ENCODE assay signal across 8 mouse cellular contexts in genomic region chr19:5085145-5085863, GRCm38 (mm10). TPM values are rescaled to one million over a fixed set of nuclear protein-coding genes. Genes with fewer than 3 reads are reported as not detected.
DNase-seq lines count a peak whose midpoint lies in the region; ATAC-seq and TF ChIP-seq lines count a peak whose summit lies in the region.

Gene Tmem151a, minus strand, starts transcription at chr19:5085531.

- peak; percentile 56 for DNase-seq in adrenal gland, adult 18-20 months (ENCODE audit: low spot score in 2 of 2)
- no peak for DNase-seq in adrenal gland, adult 8-10 months
- no peak for DNase-seq in ES-E14 (ENCODE audit: low read depth, low spot score)
- DNase-seq in embryonic facial prominence, embryonic 11.5 days (ENCODE audit: low spot score), result no peak
- peak; percentile 60 for DNase-seq in hindbrain, postnatal 0 days (ENCODE audit: low spot score)
- DNase-seq in left cerebral cortex, postnatal 25 days (ENCODE audit: low spot score in 2 of 2), result peak in 1 of 2 experiments; percentile 58
- no peak for DNase-seq in embryo, embryonic 10.5 days (ENCODE audit: low spot score)

- TF ChIP-seq CTCF in hindbrain, postnatal 0 days (IDR thresholded peaks at IDR 0.05; ENCODE audit: low read depth), result no peak

- peak within 1 kb of the TSS; percentile 74 for H3K9ac ChIP-seq in ES-E14 (ENCODE audit: insufficient read depth, low read depth, low read length, poor library complexity, severe bottlenecking)
- no peak within 1 kb of the TSS; the same call in 1 of the 2 replicates for H3K9ac ChIP-seq in embryonic facial prominence, embryonic 11.5 days (replicated peaks; ENCODE audit: low read length)
- H3K9ac ChIP-seq in hindbrain, postnatal 0 days (replicated peaks; ENCODE audit: low read length), result peak within 1 kb of the TSS; percentile 86
- H3K9ac ChIP-seq in midbrain, embryonic 16.5 days (ENCODE audit: low read depth, low read length), result peak within 1 kb of the TSS; percentile 87

- peak within 1 kb of the TSS; percentile 83 for H3K4me2 ChIP-seq in embryonic facial prominence, embryonic 11.5 days (ENCODE audit: low read depth, low read length)
- peak within 1 kb of the TSS; percentile 67 for H3K4me2 ChIP-seq in hindbrain, postnatal 0 days (ENCODE audit: low read depth, low read length)
- H3K4me2 ChIP-seq in midbrain, embryonic 16.5 days (ENCODE audit: low read length), result peak within 1 kb of the TSS; percentile 78

- H3K9me3 ChIP-seq in ES-E14 (ENCODE audit: control insufficient read depth, insufficient read depth, low read depth, low read length), result no peaks in the 10 kb centered on the region
- H3K9me3 ChIP-seq in embryonic facial prominence, embryonic 11.5 days (replicated peaks; ENCODE audit: control insufficient read depth, low read length), result no peaks in the 10 kb centered on the region
- H3K9me3 ChIP-seq in hindbrain, postnatal 0 days (ENCODE audit: low read length), result no peaks in the 10 kb centered on the region
- no peaks in the 10 kb centered on the region for H3K9me3 ChIP-seq in midbrain, embryonic 16.5 days (replicated peaks; ENCODE audit: control insufficient read depth, low read length, poor library complexity, severe bottlenecking)

- no peak for ATAC-seq in embryonic facial prominence, embryonic 11.5 days (replicated peaks; ENCODE audit: insufficient number of reproducible peaks, low FRiP score, low TSS enrichment, low read depth)
- no peak for ATAC-seq in hindbrain, postnatal 0 days
- ATAC-seq in midbrain, embryonic 16.5 days, result no peak

- H3K4me1 ChIP-seq in ES-E14 (ENCODE audit: control insufficient read depth in 2 of 2, insufficient read depth in 2 of 2, low read length in 2 of 2, poor library complexity in 1 of 2), result peaks cover 2 to 20% of the 10 kb centered on the region in 2 experiments; a peak in 3 of 4 replicates
- H3K4me1 ChIP-seq in embryonic facial prominence, embryonic 11.5 days (ENCODE audit: control insufficient read depth, insufficient read depth, low read length), result peaks cover 13% of the 10 kb centered on the region
- H3K4me1 ChIP-seq in hindbrain, postnatal 0 days (ENCODE audit: insufficient read depth, low read length), result peaks cover 13% of the 10 kb centered on the region; the same call in 1 of the 2 replicates
- peaks cover 19% of the 10 kb centered on the region for H3K4me1 ChIP-seq in midbrain, embryonic 16.5 days (ENCODE audit: control insufficient read depth, insufficient read depth, low read length)

- H3K27me3 ChIP-seq in embryonic facial prominence, embryonic 11.5 days (ENCODE audit: control insufficient read depth, insufficient read depth, low read length), result peaks cover 51% of the 10 kb centered on the region
- H3K27me3 ChIP-seq in hindbrain, postnatal 0 days (ENCODE audit: insufficient read depth, low read length), result no peaks in the 10 kb centered on the region
- peaks cover 41% of the 10 kb centered on the region for H3K27me3 ChIP-seq in midbrain, embryonic 16.5 days (ENCODE audit: control insufficient read depth, insufficient read depth, low read depth, low read length)

- 1% methylated on average over 66 of the region's 69 CpGs for WGBS in embryonic facial prominence, embryonic 11.5 days
- WGBS in hindbrain, postnatal 0 days, result under 1% methylated on average over 65 of the region's 69 CpGs
- under 1% methylated on average over 67 of the region's 69 CpGs for WGBS in midbrain, embryonic 16.5 days

- in situ Hi-C loops in ES-E14 (cut with MboI; ENCODE audit: low sequenced_read_pairs in 2 of 2, unreplicated experiment in 2 of 2), result no loop called here

- H3K36me3 ChIP-seq in ES-E14 (ENCODE audit: control insufficient read depth, insufficient read depth, low read length, poor library complexity, severe bottlenecking), result peaks cover 2% of the 10 kb centered on the region; the same call in 1 of the 2 replicates
- no peaks in the 10 kb centered on the region for H3K36me3 ChIP-seq in embryonic facial prominence, embryonic 11.5 days (replicated peaks; ENCODE audit: control insufficient read depth, insufficient read depth, low read depth, low read length)
- 0 out of 2 replicates have a peak, but pooled peaks cover under 1% of the 10 kb centered on the region for H3K36me3 ChIP-seq in hindbrain, postnatal 0 days (ENCODE audit: insufficient read depth, low read length)
- peaks cover 5% of the 10 kb centered on the region; the same call in 1 of the 2 replicates for H3K36me3 ChIP-seq in midbrain, embryonic 16.5 days (ENCODE audit: control insufficient read depth, insufficient read depth, low read length)

- no peak within 1 kb of the TSS for H3K27ac ChIP-seq in ES-E14 (ENCODE audit: insufficient read depth, low read depth, low read length, poor library complexity, severe bottlenecking)
- H3K27ac ChIP-seq in embryonic facial prominence, embryonic 11.5 days (replicated peaks; ENCODE audit: low read depth, low read length), result no peak within 1 kb of the TSS
- peak within 1 kb of the TSS; percentile 71 for H3K27ac ChIP-seq in hindbrain, postnatal 0 days
- peak within 1 kb of the TSS; percentile 32 for H3K27ac ChIP-seq in midbrain, embryonic 16.5 days (ENCODE audit: low read length)

- H3K4me3 ChIP-seq in ES-E14 (ENCODE audit: insufficient read depth in 1 of 2, low read depth in 1 of 2, low read length in 2 of 2, poor library complexity in 1 of 2, severe bottlenecking in 1 of 2), result peak within 1 kb of the TSS; percentile 76 to 85
- peak within 1 kb of the TSS; percentile 40 for H3K4me3 ChIP-seq in embryonic facial prominence, embryonic 11.5 days (ENCODE audit: low read depth, low read length)
- peak within 1 kb of the TSS; percentile 69 for H3K4me3 ChIP-seq in hindbrain, postnatal 0 days (ENCODE audit: low read length)
- H3K4me3 ChIP-seq in midbrain, embryonic 16.5 days (ENCODE audit: low read depth, low read length), result peak within 1 kb of the TSS; percentile 70

- intact Hi-C loops in left cerebral cortex, postnatal 25 days (cut with DNase I), result no loop called here

TF ChIP-seq in ES-E14, 5 proteins besides CTCF, POLR2A, EP300 and RAD21:
- TF ChIP-seq MAFK (IDR thresholded peaks at IDR 0.05; ENCODE audit: insufficient read depth, low read depth, low read length), result no peak
- no peak for TF ChIP-seq CHD2 (IDR thresholded peaks at IDR 0.05; ENCODE audit: low read depth, low read length)
- no peak for TF ChIP-seq ZC3H11A (IDR thresholded peaks at IDR 0.05; ENCODE audit: borderline replicate concordance, low read depth, low read length)
- no peak for TF ChIP-seq HCFC1 (IDR thresholded peaks at IDR 0.05; ENCODE audit: borderline replicate concordance, insufficient read depth, low read length)
- TF ChIP-seq ZNF384 (IDR thresholded peaks at IDR 0.05; ENCODE audit: low read depth, low read length), result no peak

RNA-seq across cellular contexts. Expression of gene Tmem151a, which starts in this region (rescaled TPM):
- 1 to 10 TPM; 1.4 to 1.5 TPM for total RNA-seq in adrenal gland, adult 18-20 months (2021)
- total RNA-seq in adrenal gland, adult 8-10 months (2022), result 1 to 10 TPM; 2.1 to 2.8 (median 2.6) TPM
- 0.89 and 2.3 TPM in 2 replicates for total RNA-seq in ES-E14 (2012; rRNA removed)
- 1.8 and 2.1 TPM in 2 replicates for polyA plus RNA-seq in embryonic facial prominence, embryonic 11.5 days (2014; fragmentation: Nextera tagmentation; extraction: Ambion mirVana)
- total RNA-seq in hindbrain, postnatal 0 days (2014; rRNA removed), result 68.9 and 76.6 TPM in 2 replicates
- polyA plus RNA-seq in hindbrain, postnatal 0 days (2015; fragmentation: Nextera tagmentation; extraction: Ambion mirVana), result 61.0 and 71.5 TPM in 2 replicates
- 100 to 1,000 TPM; 163 to 164 TPM for total RNA-seq in left cerebral cortex, postnatal 25 days (2021)
- polyA plus RNA-seq in midbrain, embryonic 16.5 days (2015; fragmentation: Nextera tagmentation; extraction: Ambion mirVana), result 22.7 and 31.9 TPM in 2 replicates

Comparison
In these comparisons a context has a peak if more than half of its experiments do, and no peak if none do; other contexts are left out.
1. RNA of gene Tmem151a (total RNA-seq): 163 to 164 TPM in left cerebral cortex, postnatal 25 days and 68.9 to 76.6 TPM in hindbrain, postnatal 0 days; 2.1 to 2.8 TPM in adrenal gland, adult 8-10 months, 1.4 to 1.5 TPM in adrenal gland, adult 18-20 months and 0.89 to 2.3 TPM in ES-E14; every median in the first group is over 10 times any median in the second.
2. DNase-seq: peak in adrenal gland, adult 18-20 months (2 of 2) and hindbrain, postnatal 0 days (single experiment); none in adrenal gland, adult 8-10 months (single experiment), ES-E14 (single experiment), embryonic facial prominence, embryonic 11.5 days (single experiment) and embryo, embryonic 10.5 days (single experiment).
3. H3K27ac ChIP-seq: peak in hindbrain, postnatal 0 days (single experiment) and midbrain, embryonic 16.5 days (single experiment); none in ES-E14 (single experiment) and embryonic facial prominence, embryonic 11.5 days (single experiment).
4. Peak in every context shown above with its lines, with median percentiles within 50 percentile points of each other: H3K4me3 ChIP-seq and H3K4me2 ChIP-seq.